Mouse (Mus musculus) heart, adult 2 months (tissue): Measurements from ENCODE around the gene Kcp. TPM values are rescaled to one million over a fixed set of nuclear protein-coding genes. Genes with fewer than 3 reads are reported as not detected.
A peak's percentile ranks its signal among the peaks of the same experiment; 100 is the strongest.

Source experiments
- DNase-seq, 2 experiments: peaks; one replicate each; pipeline ENCODE4 v3.0.0; 2021
- H3K27ac ChIP-seq: fragments of 200-600 bp; 2 replicates; pipeline ENCODE4 v1.8.1; 2022
- H3K27me3 ChIP-seq: fragments of 200-500 bp; 2 replicates; pipeline ENCODE4 v1.6.1; 2012; ENCODE audit warnings: mild to moderate bottlenecking, low read length, inconsistent platforms, mixed read lengths; ENCODE audit not compliant: control insufficient read depth, insufficient read depth
- H3K36me3 ChIP-seq: fragments of 200-500 bp; 2 replicates; pipeline ENCODE4 v1.6.1; 2012; ENCODE audit warnings: low read length, inconsistent platforms; ENCODE audit not compliant: control insufficient read depth, insufficient read depth
- H3K4me1 ChIP-seq: fragments of 200-500 bp; 2 replicates; pipeline ENCODE4 v1.6.1; 2011; ENCODE audit warnings: low read length; ENCODE audit not compliant: control insufficient read depth, insufficient read depth
- H3K4me3 ChIP-seq: fragments of 200-600 bp; 2 replicates; pipeline ENCODE4 v1.8.1; 2022
- H3K79me2 ChIP-seq: fragments of 200-500 bp; replicated peaks from 2 replicates; pipeline ENCODE4 v1.6.1; 2012; ENCODE audit warnings: mild to moderate bottlenecking, inconsistent platforms, low read length, moderate library complexity, mixed read lengths; ENCODE audit not compliant: control insufficient read depth, insufficient read depth
- H3K9ac ChIP-seq: fragments of 200-500 bp; 2 replicates; pipeline ENCODE4 v1.6.1; 2012; ENCODE audit warnings: low read depth, mild to moderate bottlenecking, control low read depth, inconsistent platforms, low read length, mixed read lengths
- CTCF ChIP-seq: fragments of 200-600 bp; IDR thresholded peaks from 2 replicates; pipeline ENCODE4 v1.8.1; 2022; ENCODE audit warnings: antibody characterized with exemption, mild to moderate bottlenecking, moderate library complexity
- EP300 ChIP-seq: fragments of 200-500 bp; IDR thresholded peaks from 2 replicates; pipeline ENCODE4 v1.6.1; 2011; ENCODE audit warnings: low read depth, low read length, control low read depth; ENCODE audit not compliant: insufficient read depth
- POLR2A ChIP-seq: fragments of 200-500 bp; IDR thresholded peaks from 2 replicates; pipeline ENCODE4 v1.6.1; 2011; ENCODE audit warnings: mild to moderate bottlenecking, low read depth, low read length, control low read depth; ENCODE audit not compliant: insufficient read depth
- WGBS: fragments of 180-500 bp; shearing (Covaris S2); methylation state at CpG from one replicate; pipeline ENCODE4 v1.1.7; 2018; 5-methylcytosine and 5-hydroxymethylcytosine counted together
- intact Hi-C: fragments of 180-260 bp; cut with DNase I; formaldehyde crosslinking; loops from one replicate; pipeline ENCODE4 v1.15.1; 2025
- polyA plus RNA-seq: library from polyadenylated mRNA; depleted of rRNA; stranded (reverse); fragments of >200 nt; gene quantifications from 2 replicates; pipeline ENCODE4 v1.2.3, GENCODE M21; 2012
- total RNA-seq, 2 experiments: library from RNA; stranded (reverse); gene quantifications; 2 replicates each; pipeline ENCODE4 v1.2.3; 2021

The Kcp gene
- total and polyA plus RNA-seq, 3 experiments: 2.3 to 8.5 (median 3.0) TPM

- Histone ChIP-seq H3K27me3 (no peaks in the 10 kb centered on the region), H3K36me3 (no peaks in the 10 kb centered on the region), H3K27ac (no peak overlapping the region), H3K4me1 (no peaks in the 10 kb centered on the region; the same call in 1 of the 2 replicates), H3K79me2 (no peaks in the 10 kb centered on the region), H3K9ac (no peak overlapping the region), H3K4me3 (no peak overlapping the region)
- TF ChIP-seq POLR2A (no peak), EP300 (no peak), CTCF (no peak)
- WGBS: 87% methylated on average over 3 of the region's 3 CpGs
- DNase-seq: no peak
- intact Hi-C loops: no loop called here
Measured at GRCm38 (mm10) chr6:29468851-29469250, 38.9 kb downstream of the Kcp start.

- Histone ChIP-seq H3K4me3 (peak within 1 kb of the TSS; percentile 94), H3K27ac (peak within 1 kb of the TSS; percentile 68), H3K79me2 (no peaks in the 10 kb centered on the region), H3K4me1 (no peaks in the 10 kb centered on the region; the same call in 1 of the 2 replicates), H3K9ac (peak within 1 kb of the TSS; percentile 69), H3K36me3 (no peaks in the 10 kb centered on the region), H3K27me3 (no peaks in the 10 kb centered on the region)
- TF ChIP-seq POLR2A (0 out of 2 replicates have a peak, but pooled peaks have one; percentile 50), CTCF (no peak), EP300 (no peak)
- peak; percentile 89 to 91 for DNase-seq
- intact Hi-C loops: loop anchor here (2.0 kb wide), 1 partner anchor 23 kb away; no protein-coding TSS in a partner anchor
- WGBS: under 1% methylated on average over 39 of the region's 39 CpGs
Measured at GRCm38 (mm10) chr6:29467583-29468354, 40.0 kb downstream of the Kcp start, which contains the start of gene Atp6v1f. Gene Atp6v1f (plus strand): TSS chr6:29467718.

- H3K27me3 ChIP-seq: no peaks in the 10 kb centered on the region
- intact Hi-C loops: no loop called here
- no peak overlapping the region for H3K4me3 ChIP-seq
- H3K27ac ChIP-seq: no peak overlapping the region
- no peak overlapping the region for H3K9ac ChIP-seq
- TF ChIP-seq CTCF: no peak
- TF ChIP-seq POLR2A: no peak
- no peak for TF ChIP-seq EP300
- no peaks in the 10 kb centered on the region; the same call in 1 of the 2 replicates for H3K4me1 ChIP-seq
- H3K36me3 ChIP-seq: no peaks in the 10 kb centered on the region
- DNase-seq: no peak
- 56% methylated on average over 3 of the region's 3 CpGs for WGBS
- H3K79me2 ChIP-seq: no peaks in the 10 kb centered on the region
Measured at GRCm38 (mm10) chr6:29463388-29463787, 44.4 kb downstream of the Kcp start.

GRCm38 (mm10) chr6:29461502-29461901 lies 46.2 kb downstream of the Kcp start:
- DNase-seq: no peak
- 63% methylated on average over 7 of the region's 7 CpGs for WGBS
- Histone ChIP-seq H3K4me3 (no peak overlapping the region), H3K79me2 (no peaks in the 10 kb centered on the region), H3K9ac (no peak overlapping the region), H3K4me1 (no peaks in the 10 kb centered on the region), H3K27ac (no peak overlapping the region), H3K36me3 (no peaks in the 10 kb centered on the region), H3K27me3 (no peaks in the 10 kb centered on the region)
- intact Hi-C loops: no loop called here
- no peak for TF ChIP-seq CTCF
- no peak for TF ChIP-seq EP300
- no peak for TF ChIP-seq POLR2A

- TF ChIP-seq EP300: no peak
- TF ChIP-seq CTCF: no peak
- no peak for TF ChIP-seq POLR2A
- H3K9ac ChIP-seq: no peak overlapping the region
- H3K79me2 ChIP-seq: no peaks in the 10 kb centered on the region
- intact Hi-C loops: no loop called here
- no peaks in the 10 kb centered on the region for H3K36me3 ChIP-seq
- no peaks in the 10 kb centered on the region for H3K4me1 ChIP-seq
- no peak overlapping the region for H3K4me3 ChIP-seq
- H3K27me3 ChIP-seq: no peaks in the 10 kb centered on the region
- H3K27ac ChIP-seq: no peak overlapping the region
- 93% methylated on average over 6 of the region's 6 CpGs for WGBS
- no peak for DNase-seq
Measured at GRCm38 (mm10) chr6:29450667-29451066, 57.1 kb downstream of the Kcp start.

- WGBS: 32% methylated on average over 4 of the region's 4 CpGs
- Histone ChIP-seq H3K4me3 (no peak overlapping the region), H3K9ac (no peak overlapping the region), H3K79me2 (no peaks in the 10 kb centered on the region), H3K27ac (no peak overlapping the region), H3K4me1 (no peaks in the 10 kb centered on the region), H3K36me3 (no peaks in the 10 kb centered on the region), H3K27me3 (no peaks in the 10 kb centered on the region)
- intact Hi-C loops: no loop called here
- no peak for DNase-seq
- no peak for TF ChIP-seq EP300
- no peak for TF ChIP-seq CTCF
- no peak for TF ChIP-seq POLR2A
Measured at GRCm38 (mm10) chr6:29449858-29450257, 57.9 kb downstream of the Kcp start.
